Mouse (Mus musculus) CH12.LX (cell line): ENCODE results near the gene Atp8b4.

Source experiments
- CHD2 ChIP-seq: IDR thresholded peaks from 2 replicates; pipeline ENCODE4 v1.6.1; 2011; ENCODE audit warnings: low read length, improper control_type of control experiment
- EP300 ChIP-seq: IDR thresholded peaks from 2 replicates; pipeline ENCODE4 v1.6.1; 2011; ENCODE audit warnings: low read length, improper control_type of control experiment
- HCFC1 ChIP-seq: IDR thresholded peaks from 2 replicates; pipeline ENCODE4 v1.6.1; 2012; ENCODE audit warnings: low read depth, mild to moderate bottlenecking, inconsistent platforms, low read length, improper control_type of control experiment
- NELFE ChIP-seq: IDR thresholded peaks from 2 replicates; pipeline ENCODE4 v1.6.1; 2011; ENCODE audit warnings: low read depth, low read length, improper control_type of control experiment
- TBP ChIP-seq: conservative IDR thresholded peaks from 2 replicates; pipeline ENCODE4 v1.6.1; 2011; ENCODE audit warnings: low read depth, low read length, improper control_type of control experiment
- USF1 ChIP-seq: IDR thresholded peaks from 2 replicates; pipeline ENCODE4 v1.6.1; 2014; ENCODE audit warnings: low read depth, mild to moderate bottlenecking, inconsistent platforms, low read length, improper control_type of control experiment

GRCm38 (mm10) chr2:126520828-126521227 is 20.4 kb upstream of the Atp8b4 start:
- TF ChIP-seq CHD2 (no peak), TBP (no peak), EP300 (no peak), NELFE (no peak), USF1 (no peak), HCFC1 (no peak)
